Mouse (Mus musculus) neural tube, embryonic 14.5 days (tissue): Measurements from ENCODE around the gene Vwa2. TPM values are rescaled to one million over a fixed set of nuclear protein-coding genes. Genes with fewer than 3 reads are reported as not detected.

Source experiments
- ATAC-seq: fragments of 200-750 bp; cut with Nextera tagmentation; 2 replicates; pipeline ENCODE4 v1.8.0; 2017; ENCODE audit warnings: low read depth, mild to moderate bottlenecking, moderate TSS enrichment, moderate library complexity
- H3K27ac ChIP-seq: fragments of 300-500 bp; sonication (generic); 2 replicates; pipeline ENCODE4 v1.5.1; 2014; ENCODE audit warnings: low read depth, mild to moderate bottlenecking, control low read depth, low read length, moderate library complexity, mixed read lengths
- H3K27me3 ChIP-seq: fragments of 300-500 bp; sonication (generic); 2 replicates; pipeline ENCODE4 v1.6.1; 2014; ENCODE audit warnings: low read length; ENCODE audit not compliant: control insufficient read depth, insufficient read depth
- H3K36me3 ChIP-seq: fragments of 300-500 bp; sonication (generic); 2 replicates; pipeline ENCODE4 v1.6.1; 2014; ENCODE audit warnings: low read length, mixed read lengths; ENCODE audit not compliant: control insufficient read depth, insufficient read depth
- H3K4me1 ChIP-seq: fragments of 300-500 bp; sonication (generic); 2 replicates; pipeline ENCODE4 v1.6.1; 2014; ENCODE audit warnings: low read length; ENCODE audit not compliant: control insufficient read depth, insufficient read depth
- H3K4me2 ChIP-seq: fragments of 300-500 bp; sonication (generic); 2 replicates; pipeline ENCODE4 v1.6.1; 2014; ENCODE audit warnings: mild to moderate bottlenecking, low read depth, low read length, control low read depth
- H3K4me3 ChIP-seq: fragments of 300-500 bp; sonication (generic); 2 replicates; pipeline ENCODE4 v1.5.1; 2014; ENCODE audit warnings: low read depth, low read length, control low read depth, mixed read lengths
- H3K9ac ChIP-seq: fragments of 300-500 bp; sonication (generic); replicated peaks from 2 replicates; pipeline ENCODE4 v1.6.1; 2014; ENCODE audit warnings: low read depth, mild to moderate bottlenecking, control low read depth, low read length, mixed read lengths
- H3K9me3 ChIP-seq: fragments of 300-500 bp; sonication (generic); 2 replicates; pipeline ENCODE4 v1.6.1; 2016; ENCODE audit warnings: low read length; ENCODE audit not compliant: control insufficient read depth
- WGBS: fragments of 180-500 bp; shearing (Covaris S2); extraction: QIAGEN DNeasy Blood & Tissue Kit; methylation state at CpG from one replicate; pipeline ENCODE4 v1.1.7; 2014; 5-methylcytosine and 5-hydroxymethylcytosine counted together
- polyA plus RNA-seq: library from polyadenylated mRNA; unstranded; fragments of >200 nt; fragmentation: Nextera tagmentation; extraction: Ambion mirVana; gene quantifications from 2 replicates; pipeline ENCODE4 v1.2.1, GENCODE M21; 2014

The Vwa2 gene
- polyA plus RNA-seq, 1 experiment from 2014 or later, result 0.16 TPM

GRCm38 (mm10) chr19:56949868-56950267, 75.8 kb downstream of the Vwa2 start:
- H3K36me3 ChIP-seq, result no peaks in the 10 kb centered on the region
- 71% methylated on average over 8 of the region's 8 CpGs for WGBS
- no peaks in the 10 kb centered on the region for H3K27me3 ChIP-seq
- ATAC-seq, result no peak
- no peaks in the 10 kb centered on the region for H3K4me1 ChIP-seq
- no peak overlapping the region for H3K9ac ChIP-seq
- H3K4me3 ChIP-seq, result no peak overlapping the region
- no peak overlapping the region for H3K27ac ChIP-seq
- no peak overlapping the region for H3K4me2 ChIP-seq
- H3K9me3 ChIP-seq, result no peaks in the 10 kb centered on the region

- Histone ChIP-seq H3K4me2 (no peak overlapping the region), H3K27ac (no peak overlapping the region), H3K9me3 (no peaks in the 10 kb centered on the region), H3K36me3 (no peaks in the 10 kb centered on the region), H3K27me3 (no peaks in the 10 kb centered on the region), H3K4me3 (no peak overlapping the region), H3K9ac (no peak overlapping the region), H3K4me1 (no peaks in the 10 kb centered on the region)
- no peak for ATAC-seq
- WGBS, result 71% methylated on average over 7 of the region's 7 CpGs
These were observed 76.8 kb downstream of the Vwa2 start for GRCm38 (mm10) chr19:56950818-56951217.

GRCm38 (mm10) chr19:56953856-56954255, 79.8 kb downstream of the Vwa2 start:
- Histone ChIP-seq H3K36me3 (no peaks in the 10 kb centered on the region), H3K9ac (no peak overlapping the region), H3K4me1 (no peaks in the 10 kb centered on the region), H3K9me3 (no peaks in the 10 kb centered on the region), H3K4me3 (no peak overlapping the region), H3K4me2 (no peak overlapping the region), H3K27me3 (no peaks in the 10 kb centered on the region), H3K27ac (no peak overlapping the region)
- ATAC-seq, result no peak
- 84% methylated on average over 4 of the region's 4 CpGs for WGBS

GRCm38 (mm10) chr19:56954857-56955256, 80.8 kb downstream of the Vwa2 start:
- 93% methylated on average over 13 of the region's 13 CpGs for WGBS
- H3K9me3 ChIP-seq, result no peaks in the 10 kb centered on the region
- no peak overlapping the region for H3K27ac ChIP-seq
- no peak overlapping the region for H3K4me2 ChIP-seq
- no peak overlapping the region for H3K4me3 ChIP-seq
- ATAC-seq, result no peak
- H3K9ac ChIP-seq, result no peak overlapping the region
- no peaks in the 10 kb centered on the region for H3K27me3 ChIP-seq
- no peaks in the 10 kb centered on the region for H3K36me3 ChIP-seq
- H3K4me1 ChIP-seq, result no peaks in the 10 kb centered on the region

GRCm38 (mm10) chr19:56955568-56956513, 81.8 kb downstream of the Vwa2 start:
- Histone ChIP-seq H3K4me1 (no peaks in the 10 kb centered on the region), H3K36me3 (no peaks in the 10 kb centered on the region), H3K9me3 (no peaks in the 10 kb centered on the region), H3K4me2 (no peak overlapping the region), H3K9ac (no peak overlapping the region), H3K27ac (no peak overlapping the region), H3K4me3 (no peak overlapping the region), H3K27me3 (no peaks in the 10 kb centered on the region)
- WGBS, result 69% methylated on average over 20 of the region's 20 CpGs
- ATAC-seq, result no peak

- H3K27ac ChIP-seq, result no peak overlapping the region
- no peak overlapping the region for H3K4me3 ChIP-seq
- H3K9me3 ChIP-seq, result no peaks in the 10 kb centered on the region
- H3K9ac ChIP-seq, result no peak overlapping the region
- H3K4me2 ChIP-seq, result no peak overlapping the region
- no peaks in the 10 kb centered on the region for H3K4me1 ChIP-seq
- no peaks in the 10 kb centered on the region for H3K27me3 ChIP-seq
- ATAC-seq, result no peak
- WGBS, result 82% methylated on average over 4 of the region's 4 CpGs
- H3K36me3 ChIP-seq, result no peaks in the 10 kb centered on the region
These were observed 84.0 kb downstream of the Vwa2 start for GRCm38 (mm10) chr19:56958011-56958410.

GRCm38 (mm10) chr19:56958582-56959021, 84.6 kb downstream of the Vwa2 start:
- no peaks in the 10 kb centered on the region for H3K27me3 ChIP-seq
- WGBS, result 69% methylated on average over 6 of the region's 6 CpGs
- no peak overlapping the region for H3K9ac ChIP-seq
- H3K9me3 ChIP-seq, result no peaks in the 10 kb centered on the region
- H3K36me3 ChIP-seq, result no peaks in the 10 kb centered on the region
- no peak overlapping the region for H3K27ac ChIP-seq
- no peak overlapping the region for H3K4me2 ChIP-seq
- H3K4me3 ChIP-seq, result no peak overlapping the region
- no peak for ATAC-seq
- H3K4me1 ChIP-seq, result no peaks in the 10 kb centered on the region

- WGBS, result 83% methylated on average over 2 of the region's 2 CpGs
These were observed 85.0 kb downstream of the Vwa2 start for GRCm38 (mm10) chr19:56959057-56959456.

GRCm38 (mm10) chr19:56959601-56960000, 85.6 kb downstream of the Vwa2 start:
- no peak overlapping the region for H3K27ac ChIP-seq
- 78% methylated on average over 3 of the region's 3 CpGs for WGBS
- no peak for ATAC-seq
- H3K4me1 ChIP-seq, result no peaks in the 10 kb centered on the region
- no peaks in the 10 kb centered on the region for H3K9me3 ChIP-seq
- no peaks in the 10 kb centered on the region for H3K36me3 ChIP-seq
- H3K27me3 ChIP-seq, result no peaks in the 10 kb centered on the region
- H3K9ac ChIP-seq, result no peak overlapping the region
- no peak overlapping the region for H3K4me2 ChIP-seq
- H3K4me3 ChIP-seq, result no peak overlapping the region

More at GRCm38 (mm10) chr19:56959057-56959456, 85.0 kb downstream of the Vwa2 start:
- Histone ChIP-seq H3K9me3 (no peaks in the 10 kb centered on the region), H3K4me3 (no peak overlapping the region), H3K4me1 (no peaks in the 10 kb centered on the region), H3K36me3 (no peaks in the 10 kb centered on the region), H3K9ac (no peak overlapping the region), H3K4me2 (no peak overlapping the region), H3K27ac (no peak overlapping the region), H3K27me3 (no peaks in the 10 kb centered on the region)
- ATAC-seq, result no peak
